Mouse (Mus musculus) liver, embryonic 16.5 days (tissue): ENCODE results near the gene Pon1. TPM values are rescaled to one million over a fixed set of nuclear protein-coding genes. Genes with fewer than 3 reads are reported as not detected.

Source experiments
- ATAC-seq: fragments of 200-750 bp; cut with Nextera tagmentation; 2 replicates; pipeline ENCODE4 v1.8.0; 2017; ENCODE audit warnings: low read depth, mild to moderate bottlenecking, moderate number of reproducible peaks, moderate library complexity
- H3K27ac ChIP-seq: fragments of 300-500 bp; sonication (generic); 2 replicates; pipeline ENCODE4 v1.5.1; 2014; ENCODE audit warnings: mild to moderate bottlenecking, low read length
- H3K27me3 ChIP-seq: fragments of 300-500 bp; sonication (generic); 2 replicates; pipeline ENCODE4 v1.6.1; 2014; ENCODE audit warnings: low read depth, low read length, mixed read lengths; ENCODE audit not compliant: control insufficient read depth, insufficient read depth
- H3K36me3 ChIP-seq: fragments of 300-500 bp; sonication (generic); 2 replicates; pipeline ENCODE4 v1.6.1; 2014; ENCODE audit warnings: mild to moderate bottlenecking; ENCODE audit not compliant: control insufficient read depth, insufficient read depth
- H3K4me1 ChIP-seq: fragments of 300-500 bp; sonication (generic); 2 replicates; pipeline ENCODE4 v1.6.1; 2014; ENCODE audit warnings: low read depth, low read length, mixed read lengths; ENCODE audit not compliant: control insufficient read depth
- H3K4me2 ChIP-seq: fragments of 300-500 bp; sonication (generic); 2 replicates; pipeline ENCODE4 v1.6.1; 2014; ENCODE audit warnings: low read depth, low read length, mixed read lengths
- H3K4me3 ChIP-seq: fragments of 300-500 bp; sonication (generic); 2 replicates; pipeline ENCODE4 v1.5.1; 2014; ENCODE audit warnings: low read depth, mild to moderate bottlenecking, low read length
- H3K9ac ChIP-seq: fragments of 300-500 bp; sonication (generic); 2 replicates; pipeline ENCODE4 v1.6.1; 2014; ENCODE audit warnings: low read depth, low read length
- H3K9me3 ChIP-seq: fragments of 300-500 bp; sonication (generic); replicated peaks from 2 replicates; pipeline ENCODE4 v1.6.1; 2016; ENCODE audit warnings: low read length; ENCODE audit not compliant: control insufficient read depth
- WGBS: fragments of 180-500 bp; shearing (Covaris S2); extraction: QIAGEN DNeasy Blood & Tissue Kit; methylation state at CpG from one replicate; pipeline ENCODE4 v1.1.7; 2014; ENCODE audit not compliant: insufficient replicate concordance; 5-methylcytosine and 5-hydroxymethylcytosine counted together
- polyA plus RNA-seq: library from polyadenylated mRNA; unstranded; fragments of >200 nt; fragmentation: Nextera tagmentation; extraction: Ambion mirVana; gene quantifications from 2 replicates; pipeline ENCODE4 v1.2.1, GENCODE M21; 2015

The Pon1 gene
- polyA plus RNA-seq, 1 experiment from 2014 or later: 19.2 TPM

DNA sequence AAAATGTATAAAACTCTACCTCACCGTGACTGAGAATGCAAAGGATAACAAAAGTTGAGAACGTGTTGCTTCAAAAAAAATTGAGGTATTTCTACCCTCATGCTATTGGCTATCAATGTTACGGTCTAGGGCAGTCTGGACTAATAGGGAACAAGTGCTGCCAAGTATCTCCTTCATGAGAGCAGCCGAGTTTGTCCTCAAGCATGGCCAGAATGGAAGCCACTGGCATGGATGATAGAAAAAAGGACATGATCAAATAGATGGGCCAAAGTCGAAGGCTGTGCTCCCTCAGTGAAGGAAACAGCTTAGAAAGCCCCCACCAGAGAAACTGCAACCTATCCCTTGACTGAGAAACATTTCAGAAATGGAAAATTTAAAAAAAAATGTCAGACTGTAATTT lies 5.7 kb downstream of the Pon1 start:
- no peak overlapping the region for H3K27ac ChIP-seq
- H3K9ac ChIP-seq: no peak overlapping the region
- no peaks in the 10 kb centered on the region for H3K36me3 ChIP-seq
- H3K4me3 ChIP-seq: no peak overlapping the region
- ATAC-seq: no peak
- WGBS: 67% methylated on average over 5 of the region's 5 CpGs
- H3K4me1 ChIP-seq: peaks cover 11% of the 10 kb centered on the region
- no peak overlapping the region for H3K4me2 ChIP-seq
- H3K9me3 ChIP-seq: no peaks in the 10 kb centered on the region
- H3K27me3 ChIP-seq: no peaks in the 10 kb centered on the region

DNA sequence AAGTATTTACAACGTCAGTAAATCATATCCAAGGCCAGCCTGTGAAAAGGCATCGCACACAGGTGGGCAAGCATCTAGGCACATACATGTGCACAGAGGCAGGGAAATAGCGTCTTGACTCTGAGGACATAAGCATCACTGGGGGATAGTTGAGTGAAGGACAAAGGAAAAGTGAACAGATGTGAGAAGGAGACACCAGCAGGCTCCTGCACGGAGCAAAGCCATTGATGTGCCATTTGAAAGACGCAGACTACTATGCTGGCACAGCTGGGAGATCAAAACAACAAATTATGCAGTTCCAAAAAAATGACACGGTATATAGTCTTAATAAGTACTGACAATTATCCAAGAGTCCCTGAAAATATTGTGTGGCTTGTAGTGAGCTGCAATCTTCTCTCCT lies 6.2 kb downstream of the Pon1 start:
- H3K9ac ChIP-seq: no peak overlapping the region
- no peaks in the 10 kb centered on the region for H3K36me3 ChIP-seq
- no peak overlapping the region for H3K27ac ChIP-seq
- H3K4me2 ChIP-seq: no peak overlapping the region
- H3K9me3 ChIP-seq: no peaks in the 10 kb centered on the region
- 77% methylated on average over 6 of the region's 6 CpGs for WGBS
- H3K4me3 ChIP-seq: no peak overlapping the region
- H3K27me3 ChIP-seq: no peaks in the 10 kb centered on the region
- no peak for ATAC-seq
- peaks cover 11% of the 10 kb centered on the region for H3K4me1 ChIP-seq

DNA sequence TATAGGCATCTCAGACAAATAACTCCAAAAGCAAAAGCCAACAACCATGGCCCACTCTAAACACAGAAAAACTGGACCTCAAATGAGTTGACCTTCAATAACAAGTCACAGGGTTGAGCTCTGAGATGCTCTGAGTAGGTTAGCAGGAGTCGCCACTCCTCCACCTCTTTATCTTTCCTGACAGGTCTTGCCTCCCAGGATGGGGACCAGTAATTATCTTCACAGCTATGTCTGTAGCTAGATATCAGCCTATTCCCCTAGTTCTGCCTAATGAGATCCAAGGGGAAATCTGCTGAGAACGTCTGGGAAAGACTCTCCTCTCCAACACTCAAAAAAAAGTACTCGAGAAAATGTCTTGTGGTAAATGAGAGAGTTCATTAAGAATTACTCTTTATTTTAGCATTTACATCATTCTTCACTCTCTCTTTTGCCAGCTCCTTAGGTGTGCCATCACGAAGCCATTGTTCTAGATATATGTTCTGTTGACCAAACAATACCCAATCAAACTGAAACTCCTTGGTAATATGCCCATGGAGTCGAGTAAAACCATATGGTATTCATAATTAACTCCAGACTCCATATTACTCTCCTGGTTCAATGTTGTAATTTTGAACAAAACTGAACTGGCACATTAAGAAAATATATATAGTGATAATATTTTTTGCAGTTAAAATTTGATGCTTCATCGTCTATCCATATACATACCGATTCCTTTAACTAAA lies 7.4 kb downstream of the Pon1 start:
- peaks cover 11% of the 10 kb centered on the region for H3K4me1 ChIP-seq
- H3K9ac ChIP-seq: no peak overlapping the region
- H3K27me3 ChIP-seq: no peaks in the 10 kb centered on the region
- peak; percentile 93 for ATAC-seq
- no peak overlapping the region for H3K4me3 ChIP-seq
- H3K36me3 ChIP-seq: no peaks in the 10 kb centered on the region
- no peaks in the 10 kb centered on the region for H3K9me3 ChIP-seq
- 55% methylated on average over 7 of the region's 7 CpGs for WGBS
- H3K27ac ChIP-seq: peak overlapping the region; percentile 37
- peak overlapping the region; percentile 27; the same call in 1 of the 2 replicates for H3K4me2 ChIP-seq

DNA sequence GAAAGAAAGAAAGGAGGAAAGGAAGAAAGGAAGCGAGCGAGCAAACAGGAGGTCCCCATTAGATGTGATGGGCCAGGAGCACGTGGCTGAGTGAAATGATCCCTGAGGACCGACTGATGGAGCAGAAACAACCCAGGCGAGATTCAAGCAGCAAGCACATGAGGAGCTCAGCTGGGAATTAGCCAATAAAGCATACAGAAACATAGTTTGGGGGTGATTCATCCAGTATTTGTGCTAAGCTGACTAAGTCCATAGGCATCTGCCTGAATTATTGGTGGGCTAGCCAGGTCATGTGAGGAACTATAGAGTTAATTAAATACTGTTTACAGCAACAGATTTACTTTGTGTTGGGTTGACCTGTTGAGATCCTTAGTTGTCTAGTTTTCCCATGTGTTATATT lies 13.1 kb downstream of the Pon1 start:
- H3K4me2 ChIP-seq: no peak overlapping the region
- no peak overlapping the region for H3K9ac ChIP-seq
- no peak overlapping the region for H3K27ac ChIP-seq
- H3K36me3 ChIP-seq: no peaks in the 10 kb centered on the region
- no peak for ATAC-seq
- H3K9me3 ChIP-seq: no peaks in the 10 kb centered on the region
- H3K27me3 ChIP-seq: no peaks in the 10 kb centered on the region; the same call in 1 of the 2 replicates
- 64% methylated on average over 5 of the region's 5 CpGs for WGBS
- peaks cover under 1% of the 10 kb centered on the region for H3K4me1 ChIP-seq
- H3K4me3 ChIP-seq: no peak overlapping the region

DNA sequence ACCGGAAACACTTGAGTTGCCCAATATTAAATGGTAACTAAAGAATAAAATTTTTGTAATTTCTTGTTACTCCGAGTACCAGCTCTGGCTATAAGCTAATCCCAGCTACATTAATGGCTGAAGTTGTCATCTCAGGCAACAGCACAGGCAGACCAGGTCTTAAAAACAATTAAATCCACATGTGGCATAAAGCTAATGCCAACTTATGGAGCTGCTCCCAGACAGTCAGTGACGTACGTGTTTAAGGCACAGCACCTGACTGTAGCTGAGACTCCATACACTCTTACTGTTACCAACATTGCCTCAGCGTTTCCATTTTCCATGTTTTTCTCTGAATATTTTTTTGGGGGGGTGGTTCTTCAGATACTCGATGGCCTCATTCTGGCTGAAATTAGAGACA lies 14.6 kb downstream of the Pon1 start:
- no peak overlapping the region for H3K4me3 ChIP-seq

DNA sequence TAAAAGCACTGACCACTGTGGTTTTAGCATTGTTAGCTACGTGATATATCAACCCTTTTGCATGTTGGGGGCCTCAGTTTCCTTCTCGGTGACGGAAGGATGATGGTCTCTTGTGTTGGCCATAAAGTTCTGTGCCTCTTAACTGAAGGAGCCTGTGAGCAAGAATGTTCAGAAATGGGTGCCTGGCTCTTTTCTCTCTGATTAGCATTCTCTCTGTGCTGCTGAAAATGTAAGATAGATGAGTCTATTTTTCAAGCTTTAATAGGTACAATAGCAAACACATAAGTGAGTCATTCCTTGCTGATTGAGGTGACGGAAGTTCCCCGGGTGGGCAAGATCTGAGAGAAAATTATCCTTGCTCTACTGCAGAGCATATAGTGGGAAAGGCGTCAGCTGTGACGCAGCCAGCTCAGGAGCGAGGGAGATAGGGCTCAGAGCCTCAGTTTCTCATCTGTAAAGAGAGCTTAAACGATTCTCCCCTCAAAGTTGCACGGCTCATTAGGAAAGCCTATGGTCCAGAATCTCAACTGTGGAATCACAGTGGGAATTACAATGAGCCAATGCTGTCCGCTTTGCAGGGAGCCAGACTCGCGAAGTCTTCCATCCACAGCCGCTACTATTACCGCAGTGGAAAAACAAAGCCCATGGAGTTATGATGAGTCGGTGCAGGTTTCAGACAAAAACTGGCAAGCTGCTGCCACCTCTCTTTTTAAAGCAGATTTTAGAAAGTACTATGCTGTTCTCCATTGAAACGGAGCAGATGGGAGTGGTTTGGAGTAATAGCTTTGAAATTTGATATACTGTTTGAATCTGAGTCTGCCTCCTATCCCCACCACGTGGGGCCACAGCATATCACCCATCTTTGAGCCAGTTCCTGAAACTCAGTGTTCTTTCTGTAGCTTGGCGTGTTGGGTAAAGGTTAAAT lies 15.5 kb downstream of the Pon1 start:
- H3K9me3 ChIP-seq: no peaks in the 10 kb centered on the region
- H3K4me2 ChIP-seq: no peak overlapping the region
- 67% methylated on average over 19 of the region's 19 CpGs for WGBS
- no peaks in the 10 kb centered on the region for H3K36me3 ChIP-seq
- no peaks in the 10 kb centered on the region; the same call in 1 of the 2 replicates for H3K4me1 ChIP-seq
- H3K27ac ChIP-seq: no peak overlapping the region
- no peak overlapping the region for H3K9ac ChIP-seq
- H3K27me3 ChIP-seq: no peaks in the 10 kb centered on the region; the same call in 1 of the 2 replicates
- H3K4me3 ChIP-seq: no peak overlapping the region
- ATAC-seq: no peak

More for the DNA sequence above, 14.6 kb downstream of the Pon1 start:
- Histone ChIP-seq H3K27me3 (no peaks in the 10 kb centered on the region; the same call in 1 of the 2 replicates), H3K9ac (no peak overlapping the region), H3K9me3 (no peaks in the 10 kb centered on the region), H3K27ac (no peak overlapping the region), H3K4me2 (no peak overlapping the region), H3K36me3 (no peaks in the 10 kb centered on the region), H3K4me1 (no peaks in the 10 kb centered on the region; the same call in 1 of the 2 replicates)
- no peak for ATAC-seq
- WGBS: 70% methylated on average over 6 of the region's 6 CpGs

DNA sequence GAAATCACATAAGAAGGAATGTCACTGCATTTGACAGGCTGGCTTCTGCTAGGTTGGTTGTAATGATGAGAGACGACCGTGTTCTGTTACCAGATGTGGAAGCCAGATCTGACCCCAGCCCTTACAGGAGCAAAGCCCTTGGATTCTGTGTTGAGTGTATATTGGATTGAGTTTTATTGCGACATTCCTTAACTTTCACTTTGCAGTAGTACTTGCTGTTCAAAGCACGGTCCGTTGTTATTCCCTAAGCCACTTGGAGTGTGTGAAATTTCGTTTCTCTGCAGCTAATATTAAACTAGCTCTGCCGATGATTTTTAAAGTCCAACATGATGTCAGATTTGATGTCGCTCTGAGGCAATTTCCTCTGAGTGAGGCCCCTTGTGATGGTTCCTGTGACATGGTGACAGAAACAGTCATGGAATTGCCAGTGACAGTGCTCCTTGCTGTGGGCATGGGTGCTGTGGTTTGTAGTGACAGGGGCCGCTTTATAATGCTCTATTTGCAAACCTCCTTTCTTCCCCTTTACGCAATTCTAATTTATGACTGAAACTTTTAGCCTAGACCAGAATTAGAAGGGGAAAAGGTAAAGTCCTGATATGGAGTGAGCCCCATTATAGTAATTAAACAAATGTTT lies 19.4 kb downstream of the Pon1 start:
- Histone ChIP-seq H3K9ac (no peak overlapping the region), H3K4me2 (no peak overlapping the region), H3K27me3 (no peaks in the 10 kb centered on the region), H3K9me3 (no peaks in the 10 kb centered on the region), H3K4me1 (peaks cover 4% of the 10 kb centered on the region), H3K27ac (no peak overlapping the region), H3K4me3 (no peak overlapping the region), H3K36me3 (no peaks in the 10 kb centered on the region)
- no peak for ATAC-seq
- 51% methylated on average over 10 of the region's 10 CpGs for WGBS

DNA sequence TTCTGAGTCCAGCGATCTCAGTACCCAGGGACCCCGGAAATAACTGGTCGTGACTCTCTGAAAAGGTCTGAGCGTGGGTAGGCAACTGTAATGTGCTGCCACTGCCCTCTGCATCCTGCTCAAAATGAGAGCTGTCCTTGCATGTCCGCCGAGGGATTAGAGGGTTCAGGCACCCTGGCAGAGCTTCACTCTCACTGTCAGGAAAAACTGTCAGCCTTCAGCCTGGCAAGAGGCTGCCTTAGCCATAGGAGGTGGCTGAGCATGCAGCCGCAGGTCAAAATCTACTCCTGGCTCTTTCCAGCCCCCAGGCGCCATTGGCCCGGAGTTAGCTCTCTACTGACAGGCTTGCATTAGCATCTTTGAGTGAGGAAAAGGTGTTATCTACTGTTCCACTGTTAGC lies 21.2 kb downstream of the Pon1 start:
- no peak overlapping the region for H3K9ac ChIP-seq
- 71% methylated on average over 9 of the region's 9 CpGs for WGBS
- H3K27me3 ChIP-seq: no peaks in the 10 kb centered on the region; the same call in 1 of the 2 replicates
- H3K4me1 ChIP-seq: peaks cover 4% of the 10 kb centered on the region
- no peaks in the 10 kb centered on the region for H3K36me3 ChIP-seq
- no peaks in the 10 kb centered on the region for H3K9me3 ChIP-seq
- ATAC-seq: no peak
- H3K27ac ChIP-seq: no peak overlapping the region
- H3K4me3 ChIP-seq: no peak overlapping the region
- H3K4me2 ChIP-seq: no peak overlapping the region
